In genomic region chr5:23568188-23568587, GRCm38 (mm10) we compare ENCODE assay signal across 29 mouse cellular contexts.
DNase-seq lines count a peak whose midpoint lies in the region; ATAC-seq lines count a peak whose summit lies in the region.
"Had no signal": no experiment of that assay in that cellular context is flagged by ENCODE, and none has a peak within 500 bp of the region (broad histone marks: within the 10 kb centered on the region; RNA-seq: fewer than 3 reads in every experiment).

No protein-coding gene starts in this region.

- no peak overlapping the region for H3K27ac ChIP-seq in forebrain, embryonic 15.5 days (replicated peaks)
- H3K27ac ChIP-seq: embryonic facial prominence, embryonic 13.5 days; embryonic facial prominence, embryonic 15.5 days; forebrain, embryonic 10.5 days; forebrain, embryonic 12.5 days had no signal

- H3K9ac ChIP-seq in forebrain, embryonic 15.5 days (replicated peaks) = no peak overlapping the region
- H3K9ac ChIP-seq: embryonic facial prominence, embryonic 13.5 days; embryonic facial prominence, embryonic 15.5 days; forebrain, embryonic 12.5 days had no signal

- WGBS in forebrain, embryonic 15.5 days = 98% methylated on average over 5 of the region's 5 CpGs

- no peak overlapping the region for H3K4me2 ChIP-seq in forebrain, embryonic 15.5 days (replicated peaks)
- H3K4me2 ChIP-seq: embryonic facial prominence, embryonic 13.5 days; embryonic facial prominence, embryonic 15.5 days; forebrain, embryonic 12.5 days had no signal

- no peaks in the 10 kb centered on the region for H3K27me3 ChIP-seq in forebrain, embryonic 15.5 days
- H3K27me3 ChIP-seq: CH12.LX; embryonic facial prominence, embryonic 13.5 days; embryonic facial prominence, embryonic 15.5 days; forebrain, embryonic 12.5 days; Patski had no signal

- H3K36me3 ChIP-seq in forebrain, embryonic 15.5 days = peaks cover 4% of the 10 kb centered on the region; the same call in 1 of the 2 replicates
- H3K36me3 ChIP-seq: embryonic facial prominence, embryonic 15.5 days had no signal

- no peaks in the 10 kb centered on the region for H3K4me1 ChIP-seq in forebrain, embryonic 15.5 days
- H3K4me1 ChIP-seq: embryonic facial prominence, embryonic 13.5 days; embryonic facial prominence, embryonic 15.5 days; forebrain, embryonic 10.5 days; forebrain, embryonic 12.5 days had no signal

- H3K4me3 ChIP-seq in forebrain, embryonic 15.5 days = no peak overlapping the region
- H3K4me3 ChIP-seq: embryonic facial prominence, embryonic 13.5 days; embryonic facial prominence, embryonic 15.5 days; erythroblast, embryonic 14.5 days; forebrain, embryonic 10.5 days; forebrain, embryonic 12.5 days had no signal

- DNase-seq in frontal cortex, postnatal 10 days (ENCODE audit: low spot score in 2 of 2) = no peak
- peak; percentile 24 for DNase-seq in left cerebral cortex, adult 11 months (ENCODE audit: low spot score)
- DNase-seq in left cerebral cortex, adult 9 months (ENCODE audit: low spot score in 2 of 2) = no peak
- DNase-seq in left cerebral cortex, postnatal 14 days (ENCODE audit: low spot score in 2 of 2) = peak; percentile 43 to 56
- no peak for DNase-seq in left cerebral cortex, postnatal 36 days (ENCODE audit: low spot score in 2 of 2)
- DNase-seq: adrenal gland, adult 8-10 months; adrenal gland, postnatal 14 days; adrenal gland, postnatal 36 days; B cell, adult 2 months; cerebellum, adult 11 months; cerebellum, adult 18-20 months; cerebellum, adult 8-10 months; cerebellum, adult 9-11 months; cerebellum, postnatal 14 days; cerebellum, postnatal 36 days; embryo, embryonic 11 days had no signal

- intact Hi-C loops in left cerebral cortex, postnatal 14 days (cut with DNase I) = no loop called here
- intact Hi-C loops in left cerebral cortex, postnatal 36 days (cut with DNase I) = no loop called here

- no peaks in the 10 kb centered on the region for H3K9me3 ChIP-seq in forebrain, embryonic 15.5 days
- H3K9me3 ChIP-seq: embryonic facial prominence, embryonic 13.5 days; embryonic facial prominence, embryonic 15.5 days; forebrain, embryonic 12.5 days; G1E had no signal

- peak; percentile 81 for ATAC-seq in frontal cortex, adult (ENCODE audit: low TSS enrichment)
- ATAC-seq in forebrain, embryonic 15.5 days (replicated peaks) = no peak
- ATAC-seq: activated CD4-positive, CD25-positive, alpha-beta regulatory T cell, adult 4 months; CD4-positive, CD25-positive, alpha-beta regulatory T cell, adult 4 months; forebrain, embryonic 14.5 days; Patski had no signal

Comparison
In these comparisons a context has a peak if more than half of its experiments do, and no peak if none do; other contexts are left out.
1. DNase-seq: peak in left cerebral cortex, adult 11 months (single experiment) and left cerebral cortex, postnatal 14 days (2 of 2); none in frontal cortex, postnatal 10 days (0 of 2), left cerebral cortex, adult 9 months (0 of 2) and left cerebral cortex, postnatal 36 days (0 of 2).